Mouse (Mus musculus) CD4-positive, CD25-positive, alpha-beta regulatory T cell, adult 4 months (primary cell): ENCODE measurements around the gene Fcgr1. TPM values are rescaled to one million over a fixed set of nuclear protein-coding genes. Genes with fewer than 3 reads are reported as not detected.
"Not testable (repeated sequence)": the region's sequence is repeated elsewhere in the genome, so short reads cannot be mapped to it uniquely, and the experiment has no call there.

ENCODE experiments used
- ATAC-seq: one replicate; pipeline ENCODE4 v1.8.0; 2017
- polyA plus RNA-seq, 2 experiments: library from polyadenylated mRNA; unstranded; fragments of 100-300 nt; shearing (Covaris generic); gene quantifications; one replicate each; pipeline ENCODE4 v1.2.1; 2017

Gene Fcgr1
- polyA plus RNA-seq, 2 experiments from 2014 or later, result 0.46 TPM; not detected in 1

GRCm38 (mm10) chr3:96323806-96324205 is 30.0 kb upstream of the Fcgr1 start:
- ATAC-seq, result not testable (repeated sequence)

GRCm38 (mm10) chr3:96322609-96323008 is 28.8 kb upstream of the Fcgr1 start:
- ATAC-seq, result no peak

GRCm38 (mm10) chr3:96321891-96322290 is 28.1 kb upstream of the Fcgr1 start:
- ATAC-seq, result no peak

DNA sequence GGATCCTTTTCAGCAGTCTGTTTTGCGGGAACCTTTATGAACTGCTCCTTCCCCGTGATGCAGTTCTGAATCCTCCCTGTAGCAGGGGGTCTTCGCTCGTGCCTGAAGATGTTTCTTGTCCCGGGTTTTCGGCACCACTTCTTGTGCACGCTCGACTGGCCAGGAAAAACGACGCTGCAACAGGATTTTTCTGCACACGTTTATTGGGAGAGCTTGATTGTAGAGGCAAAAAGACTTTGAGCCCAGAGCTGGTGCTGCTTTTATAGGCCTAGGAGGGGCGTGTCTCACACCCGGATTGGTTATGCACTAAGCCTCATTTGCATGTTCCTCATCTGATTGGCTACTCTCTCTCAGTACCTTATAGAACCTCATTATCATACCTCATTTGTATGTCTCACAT is 26.2 kb upstream of the Fcgr1 start:
- ATAC-seq, result not testable (repeated sequence)

- no peak for ATAC-seq
Measured at GRCm38 (mm10) chr3:96312341-96313098, 18.8 kb upstream of the Fcgr1 start.

GRCm38 (mm10) chr3:96309441-96309840 is 15.7 kb upstream of the Fcgr1 start:
- ATAC-seq, result no peak

- ATAC-seq, result no peak
Measured at GRCm38 (mm10) chr3:96306506-96306905, 12.7 kb upstream of the Fcgr1 start.

GRCm38 (mm10) chr3:96302076-96302475 is 8.3 kb upstream of the Fcgr1 start:
- no peak for ATAC-seq

- peak; percentile 41 for ATAC-seq
Measured at GRCm38 (mm10) chr3:96300706-96301529, 7.1 kb upstream of the Fcgr1 start.

DNA sequence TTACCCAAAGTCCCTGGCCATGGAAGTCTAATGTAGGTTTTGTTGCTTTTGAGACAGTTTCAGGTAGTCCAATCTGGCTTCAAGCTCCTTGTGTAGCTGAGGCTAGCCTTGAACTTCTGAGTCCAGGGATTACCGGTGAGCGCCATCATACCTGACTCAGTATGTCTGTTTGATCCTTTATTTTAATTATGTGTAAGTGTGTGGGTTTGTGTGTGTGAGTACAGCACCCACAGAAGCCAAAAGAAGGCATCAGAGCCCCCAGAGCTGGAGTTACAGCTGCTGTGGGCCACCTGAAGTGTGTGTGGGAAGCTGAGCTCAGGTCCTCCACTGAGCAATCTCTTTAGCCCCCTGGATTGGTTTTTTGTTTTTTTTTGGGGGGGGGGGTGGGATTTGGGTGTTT is 5.8 kb upstream of the Fcgr1 start:
- no peak for ATAC-seq

GRCm38 (mm10) chr3:96298360-96298759 is 4.6 kb upstream of the Fcgr1 start:
- ATAC-seq, result no peak

DNA sequence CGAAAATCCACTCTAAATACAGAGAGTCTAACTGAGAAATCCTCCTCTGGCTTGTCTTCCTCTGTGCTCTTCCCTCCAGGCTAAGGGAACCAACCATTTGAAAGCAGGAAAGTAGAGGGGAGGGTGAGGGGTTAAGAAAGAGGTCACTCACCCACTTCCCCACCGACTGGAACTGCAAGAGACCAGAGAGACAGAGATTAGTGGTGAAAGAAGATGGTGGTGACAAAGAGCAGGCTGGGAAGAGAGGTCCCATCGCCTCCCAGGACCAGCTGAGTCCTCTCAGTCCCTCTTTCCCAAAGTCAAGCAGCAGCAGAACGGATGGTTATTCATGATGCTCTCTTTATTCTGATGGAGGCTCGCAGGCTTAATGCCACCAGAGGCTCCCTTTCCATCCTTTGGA is 401 bp downstream of the Fcgr1 start:
- no peak for ATAC-seq

GRCm38 (mm10) chr3:96292641-96293040 is 1.1 kb downstream of the Fcgr1 start:
- no peak for ATAC-seq

DNA sequence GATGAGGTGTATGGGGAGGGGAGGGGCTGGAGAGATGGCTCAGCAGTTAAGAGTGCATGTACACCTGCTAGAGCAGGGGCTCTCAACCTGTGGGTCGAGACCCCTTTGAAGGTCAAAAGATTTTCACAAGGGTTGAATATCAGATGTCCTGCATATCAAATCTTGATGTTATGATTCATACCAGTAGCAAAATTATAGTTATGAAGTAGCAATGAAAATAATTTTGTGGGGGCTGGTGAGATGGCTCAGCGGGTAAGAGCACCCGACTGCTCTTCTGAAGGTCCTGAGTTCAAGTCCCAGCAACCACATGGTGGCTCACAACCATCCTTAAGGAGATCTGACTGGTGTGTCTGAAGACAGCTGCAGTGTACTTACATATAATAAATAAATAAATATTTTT is 3.0 kb downstream of the Fcgr1 start:
- not testable (repeated sequence) for ATAC-seq

DNA sequence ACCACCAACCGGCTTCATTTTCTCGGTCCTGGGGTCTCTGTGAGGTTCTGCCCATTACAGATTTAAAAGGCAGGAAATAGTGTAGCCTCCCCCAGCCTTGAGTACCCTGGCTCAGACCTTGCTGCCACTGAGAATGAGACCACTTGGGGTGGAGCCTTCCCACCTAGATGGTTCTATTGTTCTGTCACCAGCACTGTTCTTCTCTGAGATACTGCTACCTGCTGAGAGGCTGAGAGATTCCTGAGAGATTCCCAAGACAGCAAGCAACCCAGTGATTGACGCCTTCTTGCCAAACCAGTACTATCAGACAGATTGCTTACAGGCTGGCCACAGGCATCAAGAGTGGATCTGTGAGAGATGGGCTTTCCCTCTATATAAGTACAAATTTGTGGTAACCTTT is 4.6 kb downstream of the Fcgr1 start:
- no peak for ATAC-seq

- not testable (repeated sequence) for ATAC-seq
Measured at GRCm38 (mm10) chr3:96287334-96287733, 6.4 kb downstream of the Fcgr1 start.

DNA sequence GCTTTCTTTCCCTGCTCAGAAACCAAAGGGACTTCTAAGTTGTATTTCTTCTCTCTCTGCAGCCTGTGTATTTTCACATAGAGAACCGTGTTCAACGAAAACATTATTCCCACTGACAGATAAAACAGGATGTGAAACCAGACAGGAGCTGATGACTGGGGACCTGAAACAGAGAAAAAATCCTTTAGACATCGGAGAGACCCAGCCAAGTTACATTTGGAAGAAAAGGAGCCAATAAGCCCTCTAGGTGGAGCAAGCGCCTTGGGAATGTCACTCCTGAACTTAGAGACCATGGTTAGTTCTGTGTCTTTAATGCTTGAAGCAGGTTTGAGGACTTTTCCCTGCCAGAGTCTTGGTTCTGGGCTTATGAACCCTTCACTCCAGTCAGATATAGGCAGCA is 9.3 kb downstream of the Fcgr1 start:
- ATAC-seq, result no peak

GRCm38 (mm10) chr3:96280660-96281059 is 13.1 kb downstream of the Fcgr1 start:
- no peak for ATAC-seq

- ATAC-seq, result peak; percentile 85
Measured at GRCm38 (mm10) chr3:96277800-96278624, 15.8 kb downstream of the Fcgr1 start.

DNA sequence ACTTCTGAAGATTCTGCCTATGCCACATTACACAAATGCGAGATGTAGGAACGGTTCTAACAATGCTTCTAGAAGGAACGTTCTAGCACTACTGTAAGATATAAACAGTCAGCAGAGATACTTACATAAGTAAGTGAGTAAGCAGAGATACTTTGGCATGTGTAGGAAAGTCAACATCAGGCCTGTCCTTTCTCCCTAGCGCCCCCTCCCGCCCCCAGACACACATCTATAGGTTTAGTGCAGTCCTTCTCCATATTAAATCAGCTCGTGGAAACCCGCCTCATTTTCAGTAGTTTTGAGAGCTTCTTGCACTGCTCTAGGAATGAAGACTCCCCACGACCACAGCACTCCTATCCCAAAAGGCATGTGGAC is 16.4 kb downstream of the Fcgr1 start:
- no peak for ATAC-seq

DNA sequence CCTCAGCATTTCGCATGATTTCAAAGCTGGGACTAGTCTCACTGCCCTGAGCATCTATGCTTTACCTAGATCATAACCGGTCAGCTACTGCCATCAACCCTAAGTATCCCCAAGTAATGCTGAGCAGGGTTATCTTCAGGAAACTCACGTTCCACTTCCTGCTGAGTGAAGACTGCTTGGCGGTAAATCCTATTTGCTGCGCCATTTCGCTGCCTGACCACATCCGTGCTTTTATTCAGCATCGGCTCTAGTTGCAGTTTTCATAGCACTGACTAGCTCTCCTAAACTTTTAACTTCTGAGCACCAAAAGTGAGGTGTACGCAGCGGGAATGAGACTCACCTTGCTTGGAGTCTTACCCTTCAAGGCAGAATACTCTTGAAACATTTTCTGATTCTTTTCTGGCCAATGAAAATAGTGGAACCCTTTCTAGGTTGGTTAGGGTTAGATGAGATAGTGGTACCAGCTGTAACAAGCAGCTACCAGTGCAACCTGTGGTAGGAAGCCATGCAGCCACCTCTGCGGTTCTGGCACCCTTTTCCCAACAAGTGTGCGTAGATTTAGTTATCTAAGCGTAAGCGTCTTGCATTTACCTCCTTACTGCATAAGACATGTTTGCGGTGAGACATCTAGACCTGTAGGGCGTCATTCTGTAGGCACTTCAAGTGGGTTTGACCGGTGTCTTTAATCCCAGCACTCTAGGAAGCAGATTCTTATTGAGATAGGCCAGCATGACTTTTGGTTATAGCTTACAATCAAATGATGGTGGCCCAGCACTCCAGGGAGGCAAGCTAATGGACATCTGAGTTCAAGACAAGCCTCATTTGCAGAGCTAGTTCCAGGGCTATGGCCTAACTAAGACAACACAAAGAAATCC is 19.9 kb downstream of the Fcgr1 start:
- ATAC-seq, result peak; percentile 42
